Mouse (Mus musculus) liver, adult (tissue): ENCODE data around the gene Nkapl.

Source experiments
- GATA4 ChIP-seq: IDR thresholded peaks from 2 replicates; pipeline ENCODE4 v1.6.1; 2014; ENCODE audit warnings: mild to moderate bottlenecking, low read length; ENCODE audit not compliant: insufficient replicate concordance

Nkapl gene

DNA sequence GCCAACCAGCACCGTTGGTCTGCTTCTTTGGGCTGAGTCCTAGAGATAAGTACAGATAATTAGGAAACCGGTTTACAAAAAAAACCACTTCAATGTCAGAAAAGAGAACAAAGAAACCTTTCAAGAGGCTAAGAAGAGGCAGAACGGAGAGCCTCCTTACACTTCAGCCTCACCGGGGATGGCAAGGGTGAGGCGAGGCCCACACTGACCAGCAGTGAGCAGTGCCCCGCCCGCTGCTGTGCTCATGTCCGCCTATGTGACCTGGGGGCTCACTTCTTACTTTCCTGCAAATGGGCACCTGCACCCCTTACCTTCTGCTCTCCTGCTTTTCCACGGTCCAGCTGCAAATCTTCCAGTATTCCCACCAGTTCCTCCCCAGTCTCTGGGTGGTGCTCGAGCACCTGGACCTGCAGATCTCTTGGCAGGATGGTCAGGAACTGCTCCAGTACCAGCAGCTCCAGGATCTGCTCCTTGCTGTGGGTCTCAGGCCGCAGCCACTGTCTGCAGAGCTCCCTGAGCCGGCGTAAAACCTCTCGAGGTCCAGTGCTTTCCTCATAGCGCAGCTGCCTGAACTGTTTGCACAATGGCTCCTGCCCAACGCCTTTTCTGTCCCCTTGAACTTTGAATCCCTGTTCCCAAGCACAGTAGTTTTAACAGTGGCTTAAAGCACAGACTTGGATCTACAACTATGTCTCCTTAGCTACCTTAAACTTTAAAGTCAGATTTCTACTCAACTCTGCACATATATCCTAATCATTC lies 20.3 kb downstream of the Nkapl start:
- no peak for TF ChIP-seq GATA4

DNA sequence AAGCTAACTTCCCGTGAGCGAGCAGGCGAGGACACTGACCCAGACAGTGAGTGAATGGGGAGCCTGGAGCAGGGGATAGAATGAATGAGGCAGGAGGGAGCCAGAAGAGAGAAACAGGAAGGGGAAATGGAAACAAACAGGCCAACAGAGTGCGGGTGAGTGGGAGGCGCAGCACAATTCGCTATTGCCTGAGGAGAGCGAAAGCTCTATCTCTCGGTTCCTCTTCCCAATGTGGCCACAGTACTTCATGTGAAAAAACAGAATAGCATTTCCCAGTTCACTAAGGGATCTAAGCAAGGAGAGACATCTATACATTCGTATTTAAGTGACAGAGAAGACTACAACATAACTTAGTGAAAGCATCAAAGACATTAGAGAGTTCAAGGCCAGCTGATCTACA lies 21.5 kb downstream of the Nkapl start:
- no peak for TF ChIP-seq GATA4

DNA sequence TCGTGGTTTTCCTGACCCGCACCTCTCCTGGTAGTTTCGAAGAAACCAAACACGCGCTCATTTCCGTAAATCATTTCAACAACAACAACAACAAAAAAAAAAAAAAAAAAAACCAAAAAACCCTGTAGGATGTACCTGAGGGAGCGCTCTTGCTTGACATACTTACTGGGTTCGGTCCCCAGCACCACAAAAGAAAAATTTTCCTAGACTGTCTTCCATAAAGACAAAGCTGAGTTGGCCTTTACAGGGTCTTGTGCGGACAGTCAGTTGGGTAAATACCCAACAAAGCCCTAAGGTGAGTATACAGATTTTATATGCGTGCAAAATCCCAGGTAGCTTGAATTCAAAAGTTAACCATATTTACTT lies 27.1 kb downstream of the Nkapl start:
- no peak for TF ChIP-seq GATA4

DNA sequence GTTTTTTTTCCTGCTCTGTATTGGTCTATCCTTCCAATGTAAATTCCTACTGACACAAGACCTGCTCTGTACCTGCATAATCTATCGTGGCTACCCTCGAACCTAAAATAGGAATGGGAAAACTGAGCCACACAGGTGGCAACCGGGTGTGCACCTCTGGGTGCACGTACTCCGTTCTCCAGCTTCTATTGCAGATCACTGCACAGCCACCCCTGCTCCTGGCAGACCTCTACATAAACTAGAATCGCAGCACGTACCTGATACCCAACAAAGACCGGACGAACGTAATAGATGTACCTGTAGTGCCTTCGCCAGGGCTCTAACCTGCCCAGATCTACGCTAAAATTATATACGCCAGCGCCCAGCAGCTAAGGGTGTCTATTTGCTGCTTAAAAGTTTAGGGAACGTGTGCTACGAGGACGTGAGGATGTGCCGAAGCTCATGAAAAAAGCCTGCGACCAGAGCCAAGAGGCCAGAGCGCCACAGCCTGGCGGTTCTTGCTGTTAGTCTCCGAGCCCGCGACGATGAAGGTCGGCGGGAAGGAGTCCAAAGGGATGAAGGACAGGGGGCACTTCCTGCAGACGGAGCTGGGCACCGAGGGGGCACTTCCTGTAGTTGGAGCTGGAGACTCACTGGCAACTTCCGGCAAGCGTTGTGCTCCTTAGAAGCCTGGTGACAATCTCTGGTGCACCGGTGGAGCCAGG lies 27.7 kb downstream of the Nkapl start, which contains the start of gene Pgbd1:
Pgbd1 (minus strand) TSS at position 556 of the 704 bp plus-strand sequence.
- no peak for TF ChIP-seq GATA4

DNA sequence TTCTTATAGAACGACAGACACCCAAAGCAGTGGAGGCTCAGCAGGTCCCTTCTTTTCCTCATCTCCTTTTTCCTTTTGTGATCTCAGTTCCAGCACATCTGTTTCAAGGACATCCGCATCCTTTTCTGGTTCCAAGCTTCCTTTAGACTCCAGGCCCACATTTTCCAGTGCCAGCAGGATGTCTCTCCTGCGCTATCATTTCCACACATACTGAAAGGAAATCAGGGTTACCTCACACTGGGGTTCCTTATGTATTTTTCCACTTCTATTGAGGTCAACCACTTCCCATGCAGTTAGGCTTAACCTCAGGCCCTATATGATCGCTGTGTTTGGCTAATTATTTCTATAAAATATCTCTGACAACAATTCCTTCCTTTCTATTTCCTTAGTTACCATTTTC lies 32.8 kb downstream of the Nkapl start:
- no peak for TF ChIP-seq GATA4

DNA sequence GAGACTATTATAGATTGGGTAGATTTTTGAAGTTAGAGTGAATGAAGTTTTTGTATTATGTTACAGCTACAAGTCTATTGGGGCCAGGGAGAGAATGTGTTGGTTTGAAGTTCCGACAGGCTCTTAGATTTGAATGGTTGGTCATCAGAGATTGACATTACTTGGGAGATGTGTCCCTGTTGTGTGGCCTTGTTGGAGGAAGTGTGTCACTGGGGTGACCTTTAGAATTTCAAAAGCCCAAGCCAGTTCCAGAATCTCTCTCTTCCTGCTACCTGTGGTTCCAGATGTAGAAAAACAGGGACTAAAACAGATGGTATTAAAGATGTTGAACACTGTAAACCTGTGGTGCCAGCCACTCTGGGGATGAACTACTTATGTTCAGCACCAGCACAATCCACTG lies 40.7 kb downstream of the Nkapl start:
- TF ChIP-seq GATA4 = no peak

DNA sequence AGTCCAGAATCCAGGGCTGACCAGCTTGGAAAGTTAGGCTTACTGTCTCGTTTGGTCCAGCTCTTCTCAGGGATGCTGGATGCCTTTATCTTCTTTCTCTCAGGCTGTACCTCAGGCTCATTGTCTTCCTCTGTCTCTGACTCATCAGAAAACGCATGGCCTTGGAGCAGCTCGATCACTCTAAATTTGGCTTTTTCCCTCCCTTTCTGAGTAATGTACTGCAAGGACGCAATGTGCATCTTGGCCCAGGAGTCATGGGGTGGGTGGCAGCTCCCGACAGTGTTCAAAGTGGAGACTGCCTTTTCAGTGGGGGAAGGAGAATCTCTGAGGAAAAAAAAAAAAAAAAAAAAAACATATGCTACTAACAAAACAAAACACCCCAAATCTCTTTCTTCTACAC lies 45.0 kb downstream of the Nkapl start:
- no peak for TF ChIP-seq GATA4

DNA sequence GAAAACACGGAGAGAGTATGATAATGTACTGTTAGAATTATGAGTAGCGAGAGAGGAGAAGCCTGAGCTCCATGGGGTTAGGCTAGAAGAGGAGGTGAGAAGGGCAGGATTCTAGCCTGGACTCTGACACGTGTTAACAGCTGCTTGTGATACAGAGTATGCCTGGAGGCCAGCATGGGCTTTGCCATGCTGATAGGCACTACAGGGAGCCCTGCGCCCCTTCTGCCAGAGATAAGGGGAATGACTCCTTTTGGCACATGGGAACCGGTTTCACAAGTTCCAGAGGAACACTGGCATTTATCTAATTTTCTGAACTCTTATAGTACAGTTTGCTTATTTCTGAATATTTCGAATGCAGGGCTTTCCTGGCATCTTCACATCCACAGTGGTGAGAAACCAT lies 49.4 kb downstream of the Nkapl start:
- no peak for TF ChIP-seq GATA4

DNA sequence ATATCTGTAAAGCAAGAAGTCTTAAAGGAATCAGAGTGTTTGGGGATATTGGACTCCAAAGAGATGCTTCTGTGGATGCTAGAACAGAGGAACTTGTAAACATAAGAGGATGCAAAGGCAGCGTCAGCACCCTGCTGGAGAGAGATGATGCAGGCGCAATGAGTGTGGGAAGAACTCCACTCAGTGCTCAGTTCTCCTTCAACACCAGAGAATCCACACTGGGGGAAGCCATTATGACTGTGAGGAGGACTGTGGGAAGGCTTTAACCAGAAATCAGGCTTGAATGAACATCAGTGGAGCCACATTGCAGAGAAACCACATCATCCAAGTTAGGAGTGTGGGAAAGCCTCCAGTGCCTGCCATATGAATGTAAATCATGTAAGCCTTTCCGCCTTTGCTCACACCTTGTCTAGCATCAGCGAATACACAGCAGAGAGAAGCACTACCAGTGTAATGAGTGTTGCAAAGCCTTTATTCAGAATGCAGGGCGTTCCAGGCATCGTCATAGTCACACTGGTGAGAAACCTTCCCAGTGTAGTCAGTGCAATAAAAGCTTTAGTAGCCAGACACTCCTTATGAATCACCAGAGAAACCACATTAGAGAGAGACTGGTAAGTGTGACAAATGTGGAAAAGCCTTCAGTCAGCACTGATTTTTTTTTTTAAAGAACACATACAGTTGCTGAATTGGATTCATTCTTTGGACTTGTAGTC lies 50.9 kb downstream of the Nkapl start:
- TF ChIP-seq GATA4 = no peak
